Mouse (Mus musculus): ENCODE data around the gene Pakap.

DNA sequence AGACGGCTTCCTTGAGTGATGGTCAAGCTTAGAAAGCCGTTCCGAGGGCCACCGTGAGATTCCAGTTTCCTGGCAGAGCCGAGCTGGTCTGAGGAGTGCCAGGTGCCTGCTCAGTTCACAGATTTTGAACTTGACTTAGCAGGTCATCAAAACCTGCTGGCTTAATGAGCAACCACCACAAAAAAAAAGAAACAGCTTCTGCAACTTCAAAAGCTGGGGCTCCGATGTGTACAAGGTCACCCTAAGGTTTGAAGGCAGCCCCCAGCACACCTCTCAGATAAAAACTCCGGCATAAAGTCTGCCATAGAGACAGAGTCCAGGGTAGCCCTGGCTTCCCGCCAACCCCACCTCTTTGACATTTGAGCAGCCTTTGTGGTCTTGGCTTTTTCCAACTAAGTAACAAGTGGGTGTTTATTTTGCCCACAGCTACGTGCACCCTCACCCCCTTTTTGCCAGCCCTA, 348.3 kb downstream of the Pakap start, which contains the start of gene D630039A03Rik:
- TF ChIP-seq POLR2A (IDR thresholded peaks at IDR 0.05; ENCODE audit: low read depth, low read length): no peak
- no peak for TF ChIP-seq CTCF (IDR thresholded peaks at IDR 0.05; ENCODE audit: borderline replicate concordance, insufficient read depth, low read length)
